Mouse (Mus musculus): ENCODE results near the gene Prrc2a. TPM values are rescaled to one million over a fixed set of nuclear protein-coding genes. Genes with fewer than 3 reads are reported as not detected.

The Prrc2a gene
- 142 and 147 TPM in 2 replicates for polyA plus RNA-seq (2015; fragmentation: Nextera tagmentation; extraction: Ambion mirVana)

GRCm38 (mm10) chr17:35164568-35165450, at the start of gene Prrc2a:
Prrc2a (minus strand) TSS chr17:35164897.
- peak within 1 kb of the TSS; percentile 99 for H3K27ac ChIP-seq

GRCm38 (mm10) chr17:35213071-35213470, 48.4 kb upstream of the Prrc2a start:
- ATAC-seq (ENCODE audit: insufficient number of reproducible peaks, low FRiP score, low TSS enrichment, low read depth) = no peak
- H3K27me3 ChIP-seq = no peaks in the 10 kb centered on the region
- H3K36me3 ChIP-seq = no peaks in the 10 kb centered on the region
- no peaks in the 10 kb centered on the region for H3K4me1 ChIP-seq
- H3K9ac ChIP-seq = no peak overlapping the region
- no peak overlapping the region for H3K4me2 ChIP-seq
- H3K4me3 ChIP-seq = no peak overlapping the region
- H3K27ac ChIP-seq = no peak overlapping the region
- 89% methylated on average over 5 of the region's 5 CpGs for whole genome bisulfite sequencing
- no peaks in the 10 kb centered on the region for H3K9me3 ChIP-seq

More at GRCm38 (mm10) chr17:35164568-35165450, at the start of gene Prrc2a:
- WGBS = under 1% methylated on average over 67 of the region's 89 CpGs
- Histone ChIP-seq H3K4me2 (peak within 1 kb of the TSS; percentile 74), H3K4me3 (peak within 1 kb of the TSS; percentile 100), H3K9me3 (no peaks in the 10 kb centered on the region), H3K9ac (peak within 1 kb of the TSS; percentile 100), H3K27me3 (no peaks in the 10 kb centered on the region), H3K4me1 (peaks cover 35% of the 10 kb centered on the region), H3K36me3 (peaks cover 26% of the 10 kb centered on the region)
- ATAC-seq (ENCODE audit: insufficient number of reproducible peaks, low FRiP score, low TSS enrichment, low read depth) = peak; percentile 97

GRCm38 (mm10) chr17:35210593-35210992, 45.9 kb upstream of the Prrc2a start:
- Histone ChIP-seq H3K4me3 (no peak overlapping the region), H3K4me1 (no peaks in the 10 kb centered on the region), H3K9ac (no peak overlapping the region), H3K27ac (no peak overlapping the region), H3K4me2 (no peak overlapping the region), H3K27me3 (no peaks in the 10 kb centered on the region), H3K9me3 (no peaks in the 10 kb centered on the region), H3K36me3 (no peaks in the 10 kb centered on the region)
- ATAC-seq (ENCODE audit: insufficient number of reproducible peaks, low FRiP score, low TSS enrichment, low read depth) = no peak
- WGBS = 57% methylated on average over 3 of the region's 3 CpGs

- H3K9ac ChIP-seq = no peak overlapping the region
- no peaks in the 10 kb centered on the region for H3K9me3 ChIP-seq
- peaks cover 5% of the 10 kb centered on the region for H3K27me3 ChIP-seq
- no peak overlapping the region for H3K4me3 ChIP-seq
- H3K4me2 ChIP-seq = no peak overlapping the region
- no peak for ATAC-seq (ENCODE audit: insufficient number of reproducible peaks, low FRiP score, low TSS enrichment, low read depth)
- no peak overlapping the region for H3K27ac ChIP-seq
- WGBS = 78% methylated on average over 12 of the region's 12 CpGs
- H3K4me1 ChIP-seq = no peaks in the 10 kb centered on the region
- H3K36me3 ChIP-seq = no peaks in the 10 kb centered on the region
Observed at GRCm38 (mm10) chr17:35209785-35210535, 45.3 kb upstream of the Prrc2a start.

GRCm38 (mm10) chr17:35205380-35205769, 40.7 kb upstream of the Prrc2a start:
- no peaks in the 10 kb centered on the region for H3K36me3 ChIP-seq
- no peak for ATAC-seq (ENCODE audit: insufficient number of reproducible peaks, low FRiP score, low TSS enrichment, low read depth)
- no peak overlapping the region for H3K4me2 ChIP-seq
- peaks cover 4% of the 10 kb centered on the region; the same call in 1 of the 2 replicates for H3K4me1 ChIP-seq
- H3K4me3 ChIP-seq = no peak overlapping the region
- no peak overlapping the region for H3K27ac ChIP-seq
- WGBS = 47% methylated on average over 10 of the region's 10 CpGs
- H3K27me3 ChIP-seq = peaks cover 40% of the 10 kb centered on the region
- no peaks in the 10 kb centered on the region for H3K9me3 ChIP-seq
- no peak overlapping the region for H3K9ac ChIP-seq

GRCm38 (mm10) chr17:35204494-35205379, 40.0 kb upstream of the Prrc2a start, which contains the start of gene Lta:
Lta (minus strand) TSS chr17:35205351.
- 29% methylated on average over 20 of the region's 20 CpGs for WGBS
- Histone ChIP-seq H3K4me1 (peaks cover 4% of the 10 kb centered on the region; the same call in 1 of the 2 replicates), H3K27ac (no peak within 1 kb of the TSS), H3K9ac (no peak within 1 kb of the TSS), H3K4me2 (no peak within 1 kb of the TSS), H3K36me3 (no peaks in the 10 kb centered on the region), H3K9me3 (no peaks in the 10 kb centered on the region), H3K27me3 (peaks cover 47% of the 10 kb centered on the region), H3K4me3 (no peak within 1 kb of the TSS)
- ATAC-seq (ENCODE audit: insufficient number of reproducible peaks, low FRiP score, low TSS enrichment, low read depth) = no peak

- H3K27me3 ChIP-seq = peaks cover 51% of the 10 kb centered on the region
- H3K9ac ChIP-seq = no peak overlapping the region
- H3K9me3 ChIP-seq = no peaks in the 10 kb centered on the region
- H3K4me3 ChIP-seq = no peak overlapping the region
- H3K27ac ChIP-seq = no peak overlapping the region
- no peak for ATAC-seq (ENCODE audit: insufficient number of reproducible peaks, low FRiP score, low TSS enrichment, low read depth)
- no peaks in the 10 kb centered on the region for H3K36me3 ChIP-seq
- peaks cover 4% of the 10 kb centered on the region; the same call in 1 of the 2 replicates for H3K4me1 ChIP-seq
- 71% methylated on average over 4 of the region's 4 CpGs for WGBS
- H3K4me2 ChIP-seq = no peak overlapping the region
Observed at GRCm38 (mm10) chr17:35202442-35202841, 37.7 kb upstream of the Prrc2a start.

- WGBS = 23% methylated on average over 13 of the region's 13 CpGs
- no peaks in the 10 kb centered on the region for H3K9me3 ChIP-seq
- peaks cover 54% of the 10 kb centered on the region for H3K27me3 ChIP-seq
- no peak within 1 kb of the TSS for H3K9ac ChIP-seq
- H3K4me1 ChIP-seq = peaks cover 4% of the 10 kb centered on the region; the same call in 1 of the 2 replicates
- ATAC-seq (ENCODE audit: insufficient number of reproducible peaks, low FRiP score, low TSS enrichment, low read depth) = no peak
- H3K4me3 ChIP-seq = peak within 1 kb of the TSS; percentile 12; the same call in 1 of the 2 replicates
- no peaks in the 10 kb centered on the region for H3K36me3 ChIP-seq
- H3K27ac ChIP-seq = no peak within 1 kb of the TSS
- 0 out of 2 replicates have a peak within 1 kb of the TSS, but pooled peaks have one; percentile 5 for H3K4me2 ChIP-seq
Observed at GRCm38 (mm10) chr17:35201787-35202186, 37.1 kb upstream of the Prrc2a start, which contains the start of gene Tnf. Tnf (minus strand) TSS chr17:35202007.

GRCm38 (mm10) chr17:35201128-35201527, 36.4 kb upstream of the Prrc2a start:
- no peaks in the 10 kb centered on the region for H3K9me3 ChIP-seq
- no peak overlapping the region for H3K27ac ChIP-seq
- WGBS = 77% methylated on average over 11 of the region's 11 CpGs
- H3K4me2 ChIP-seq = no peak overlapping the region
- no peak for ATAC-seq (ENCODE audit: insufficient number of reproducible peaks, low FRiP score, low TSS enrichment, low read depth)
- peak overlapping the region; percentile 12; the same call in 1 of the 2 replicates for H3K4me3 ChIP-seq
- peaks cover 60% of the 10 kb centered on the region for H3K27me3 ChIP-seq
- no peaks in the 10 kb centered on the region for H3K36me3 ChIP-seq
- H3K9ac ChIP-seq = no peak overlapping the region
- H3K4me1 ChIP-seq = peaks cover 7% of the 10 kb centered on the region; the same call in 1 of the 2 replicates

- 85% methylated on average over 10 of the region's 11 CpGs for WGBS
- H3K27me3 ChIP-seq = peaks cover 67% of the 10 kb centered on the region
- no peak for ATAC-seq (ENCODE audit: insufficient number of reproducible peaks, low FRiP score, low TSS enrichment, low read depth)
Observed at GRCm38 (mm10) chr17:35200398-35200797, 35.7 kb upstream of the Prrc2a start.

GRCm38 (mm10) chr17:35198946-35199345, 34.2 kb upstream of the Prrc2a start:
- Histone ChIP-seq H3K4me1 (peaks cover 26% of the 10 kb centered on the region), H3K4me2 (no peak overlapping the region), H3K9ac (no peak overlapping the region), H3K36me3 (no peaks in the 10 kb centered on the region), H3K9me3 (no peaks in the 10 kb centered on the region), H3K27ac (no peak overlapping the region), H3K4me3 (no peak overlapping the region), H3K27me3 (peaks cover 69% of the 10 kb centered on the region)
- WGBS = 27% methylated on average over 8 of the region's 8 CpGs
- no peak for ATAC-seq (ENCODE audit: insufficient number of reproducible peaks, low FRiP score, low TSS enrichment, low read depth)

More at GRCm38 (mm10) chr17:35200398-35200797, 35.7 kb upstream of the Prrc2a start:
- Histone ChIP-seq H3K36me3 (no peaks in the 10 kb centered on the region), H3K4me2 (no peak overlapping the region), H3K4me1 (peaks cover 14% of the 10 kb centered on the region), H3K4me3 (no peak overlapping the region), H3K27ac (no peak overlapping the region), H3K9ac (no peak overlapping the region), H3K9me3 (no peaks in the 10 kb centered on the region)
